Mouse (Mus musculus) heart, embryonic 10.5 days (tissue): ENCODE data around the gene Olfr1051. TPM values are rescaled to one million over a fixed set of nuclear protein-coding genes. Genes with fewer than 3 reads are reported as not detected.
"Not testable (repeated sequence)": the region's sequence is repeated elsewhere in the genome, so short reads cannot be mapped to it uniquely, and the experiment has no call there.

Experiments used
- DNase-seq: peaks from one replicate; pipeline ENCODE4 v3.0.0-alpha.2; 2017; ENCODE audit warnings: low spot score
- H3K27ac ChIP-seq: fragments of 300-500 bp; sonication (generic); 2 replicates; pipeline ENCODE4 v1.5.1; 2016; ENCODE audit warnings: mild to moderate bottlenecking
- H3K27me3 ChIP-seq: fragments of 300-500 bp; sonication (generic); 2 replicates; pipeline ENCODE4 v1.6.1; 2016; ENCODE audit warnings: mild to moderate bottlenecking; ENCODE audit not compliant: poor library complexity, insufficient read depth, severe bottlenecking
- H3K36me3 ChIP-seq: fragments of 300-500 bp; sonication (generic); 2 replicates; pipeline ENCODE4 v1.6.1; 2016; ENCODE audit warnings: mild to moderate bottlenecking, moderate library complexity
- H3K4me1 ChIP-seq: fragments of 300-500 bp; sonication (generic); 2 replicates; pipeline ENCODE4 v1.6.1; 2016; ENCODE audit warnings: mild to moderate bottlenecking
- H3K4me3 ChIP-seq: fragments of 300-500 bp; sonication (generic); 2 replicates; pipeline ENCODE4 v1.5.1; 2016; ENCODE audit warnings: mild to moderate bottlenecking, moderate library complexity
- H3K9me3 ChIP-seq: fragments of 300-500 bp; sonication (generic); 2 replicates; pipeline ENCODE4 v1.6.1; 2016; ENCODE audit warnings: mild to moderate bottlenecking, moderate library complexity
- WGBS: fragments of 180-500 bp; shearing (Covaris S2); methylation state at CpG from one replicate; pipeline ENCODE4 v1.1.7; 2016; 5-methylcytosine and 5-hydroxymethylcytosine counted together
- polyA plus RNA-seq: library from polyadenylated mRNA; unstranded; fragments of >200 nt; fragmentation: Nextera tagmentation; extraction: Ambion mirVana; gene quantifications from 2 replicates; pipeline ENCODE4 v1.2.1, GENCODE M21; 2016

The Olfr1051 gene
- not detected in 2 replicates for polyA plus RNA-seq

- not testable (repeated sequence) for H3K27me3 ChIP-seq, H3K27ac ChIP-seq, H3K4me3 ChIP-seq, H3K36me3 ChIP-seq, DNase-seq, H3K9me3 ChIP-seq, H3K4me1 ChIP-seq
Measured at GRCm38 (mm10) chr2:86278988-86279387, at the start of gene Olfr1051. TSS of gene Olfr1051 (minus strand) at chr2:86279088.

GRCm38 (mm10) chr2:86315184-86315583 is 36.3 kb upstream of the Olfr1051 start, which contains the start of gene Olfr1053:
TSS of gene Olfr1053 (minus strand) at chr2:86315284.
- 60% methylated on average over 3 of the region's 3 CpGs for WGBS
- Histone ChIP-seq H3K27ac (no peak within 1 kb of the TSS), H3K4me3 (no peak within 1 kb of the TSS), H3K27me3 (no peaks in the 10 kb centered on the region), H3K36me3 (no peaks in the 10 kb centered on the region), H3K4me1 (no peaks in the 10 kb centered on the region), H3K9me3 (no peaks in the 10 kb centered on the region)
- DNase-seq: no peak

- Histone ChIP-seq H3K9me3 (no peaks in the 10 kb centered on the region), H3K27ac (no peak within 1 kb of the TSS), H3K36me3 (no peaks in the 10 kb centered on the region), H3K27me3 (no peaks in the 10 kb centered on the region), H3K4me1 (no peaks in the 10 kb centered on the region), H3K4me3 (no peak within 1 kb of the TSS)
- no peak for DNase-seq
Measured at GRCm38 (mm10) chr2:86292155-86292554, 13.3 kb upstream of the Olfr1051 start, which contains the start of gene Olfr1052. TSS of gene Olfr1052 (plus strand) at chr2:86292455.

- not testable (repeated sequence) for H3K4me3 ChIP-seq, H3K27ac ChIP-seq, H3K27me3 ChIP-seq, H3K4me1 ChIP-seq, H3K9me3 ChIP-seq, H3K36me3 ChIP-seq, DNase-seq
Measured at GRCm38 (mm10) chr2:86258228-86258627, 20.7 kb downstream of the Olfr1051 start, which contains the start of gene Olfr1049. TSS of gene Olfr1049 (minus strand) at chr2:86258328.

GRCm38 (mm10) chr2:86240189-86240588 is 38.7 kb downstream of the Olfr1051 start, which contains the start of gene Olfr1048:
TSS of gene Olfr1048 (minus strand) at chr2:86240289.
- no peak within 1 kb of the TSS for H3K4me3 ChIP-seq

GRCm38 (mm10) chr2:86231301-86231700 is 47.6 kb downstream of the Olfr1051 start, which contains the start of gene Olfr1047:
TSS of gene Olfr1047 (minus strand) at chr2:86231401.
- WGBS: 93% methylated on average over 1 of the region's 1 CpGs
- no peak within 1 kb of the TSS for H3K27ac ChIP-seq

More at GRCm38 (mm10) chr2:86240189-86240588, 38.7 kb downstream of the Olfr1051 start, which contains the start of gene Olfr1048:
- Histone ChIP-seq H3K36me3 (no peaks in the 10 kb centered on the region), H3K4me1 (no peaks in the 10 kb centered on the region), H3K27ac (no peak within 1 kb of the TSS), H3K9me3 (no peaks in the 10 kb centered on the region), H3K27me3 (no peaks in the 10 kb centered on the region)
- DNase-seq: no peak

More at GRCm38 (mm10) chr2:86231301-86231700, 47.6 kb downstream of the Olfr1051 start, which contains the start of gene Olfr1047:
- Histone ChIP-seq H3K27me3 (no peaks in the 10 kb centered on the region), H3K4me1 (no peaks in the 10 kb centered on the region), H3K4me3 (no peak within 1 kb of the TSS), H3K36me3 (no peaks in the 10 kb centered on the region), H3K9me3 (no peaks in the 10 kb centered on the region)
- DNase-seq: no peak

Other genes with a start within 250 kb of the Olfr1051 start
- gene Olfr1034, start 233.2 kb downstream of the Olfr1051 start, polyA plus RNA-seq: not detected in 2 replicates
- not detected in 2 replicates for gene Olfr1036, start 205.1 kb downstream of the Olfr1051 start, polyA plus RNA-seq
- not detected in 2 replicates for gene Olfr1037, start 191.7 kb downstream of the Olfr1051 start, polyA plus RNA-seq
- not detected in 2 replicates for gene Olfr1039, start 143.2 kb downstream of the Olfr1051 start, polyA plus RNA-seq
- gene Olfr1040, start 132.4 kb downstream of the Olfr1051 start, polyA plus RNA-seq: not detected in 2 replicates
- gene Olfr1042, start 117.2 kb downstream of the Olfr1051 start, polyA plus RNA-seq: not detected in 2 replicates
- not detected in 2 replicates for gene Olfr1043, start 111.6 kb downstream of the Olfr1051 start, polyA plus RNA-seq
- not detected in 2 replicates for gene Olfr1044, start 101.3 kb downstream of the Olfr1051 start, polyA plus RNA-seq
- not detected in 2 replicates for gene Olfr52, start 93.4 kb downstream of the Olfr1051 start, polyA plus RNA-seq
- not detected in 2 replicates for gene Olfr1045, start 76.1 kb downstream of the Olfr1051 start, polyA plus RNA-seq
- not detected in 2 replicates for gene Olfr1046, start 59.8 kb downstream of the Olfr1051 start, polyA plus RNA-seq
- gene Olfr1047, start 47.7 kb downstream of the Olfr1051 start, polyA plus RNA-seq: not detected in 2 replicates
- not detected in 2 replicates for gene Olfr1048, start 38.8 kb downstream of the Olfr1051 start, polyA plus RNA-seq
- gene Olfr1049, start 20.8 kb downstream of the Olfr1051 start, polyA plus RNA-seq: not detected in 2 replicates
- gene Olfr1052, start 13.4 kb upstream of the Olfr1051 start, polyA plus RNA-seq: not detected in 2 replicates
- gene Olfr1053, start 36.2 kb upstream of the Olfr1051 start, polyA plus RNA-seq: not detected in 2 replicates
- gene Olfr1054, start 56.3 kb upstream of the Olfr1051 start, polyA plus RNA-seq: not detected in 2 replicates
- gene Olfr1055, start 71.2 kb upstream of the Olfr1051 start, polyA plus RNA-seq: not detected in 2 replicates
- not detected in 2 replicates for gene Olfr1056, start 83.4 kb upstream of the Olfr1051 start, polyA plus RNA-seq
- not detected in 2 replicates for gene Olfr1057, start 99.3 kb upstream of the Olfr1051 start, polyA plus RNA-seq
- gene Olfr1058, start 109.5 kb upstream of the Olfr1051 start, polyA plus RNA-seq: not detected in 2 replicates
- gene Olfr1061, start 135.0 kb upstream of the Olfr1051 start, polyA plus RNA-seq: not detected in 2 replicates
- not detected in 2 replicates for gene Olfr1062, start 147.7 kb upstream of the Olfr1051 start, polyA plus RNA-seq
- not detected in 2 replicates for gene Olfr1065, start 171.5 kb upstream of the Olfr1051 start, polyA plus RNA-seq
- gene Olfr1066, start 177.2 kb upstream of the Olfr1051 start, polyA plus RNA-seq: not detected in 2 replicates
- not detected in 2 replicates for gene Olfr228, start 208.3 kb upstream of the Olfr1051 start, polyA plus RNA-seq
- gene Olfr1076, start 229.4 kb upstream of the Olfr1051 start, polyA plus RNA-seq: not detected in 2 replicates